Mouse (Mus musculus) embryo, embryonic 9.5 days (tissue): ENCODE measurements around the gene Nfatc2.
A peak's percentile ranks its signal among the peaks of the same experiment; 100 is the strongest.

Experiments
- DNase-seq: peaks from one replicate; pipeline ENCODE4 v3.0.0-alpha.2; 2017; ENCODE audit errors: extremely low spot score

Gene Nfatc2

GRCm38 (mm10) chr2:168491791-168492190, 109.7 kb downstream of the Nfatc2 start:
- DNase-seq, result no peak

- DNase-seq, result no peak
Observed at GRCm38 (mm10) chr2:168489953-168490352, 111.5 kb downstream of the Nfatc2 start.

- no peak for DNase-seq
Observed at GRCm38 (mm10) chr2:168488158-168488925, 113.1 kb downstream of the Nfatc2 start.

GRCm38 (mm10) chr2:168481121-168481520, 120.3 kb downstream of the Nfatc2 start:
- DNase-seq, result no peak

DNA sequence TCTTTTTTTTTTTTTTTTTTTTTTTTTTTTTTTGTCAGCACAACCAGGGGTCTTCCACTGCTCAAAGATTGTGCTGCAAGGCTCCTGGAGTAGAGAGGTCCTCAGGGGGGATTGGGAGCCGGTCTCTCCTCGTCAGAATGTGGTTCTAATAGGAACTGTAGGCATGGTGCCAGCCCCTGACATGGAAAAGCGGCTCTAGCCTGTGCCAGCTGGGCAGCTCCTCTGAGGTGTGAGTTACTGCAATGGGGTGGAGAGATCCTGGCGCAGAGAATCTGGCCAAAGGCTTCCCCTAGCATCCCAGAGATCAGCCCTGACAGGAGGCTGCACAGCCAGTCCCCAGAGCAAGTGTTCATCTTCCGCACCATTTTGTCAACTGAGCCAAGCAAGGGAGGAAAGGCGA, 120.8 kb downstream of the Nfatc2 start:
- DNase-seq, result no peak

DNA sequence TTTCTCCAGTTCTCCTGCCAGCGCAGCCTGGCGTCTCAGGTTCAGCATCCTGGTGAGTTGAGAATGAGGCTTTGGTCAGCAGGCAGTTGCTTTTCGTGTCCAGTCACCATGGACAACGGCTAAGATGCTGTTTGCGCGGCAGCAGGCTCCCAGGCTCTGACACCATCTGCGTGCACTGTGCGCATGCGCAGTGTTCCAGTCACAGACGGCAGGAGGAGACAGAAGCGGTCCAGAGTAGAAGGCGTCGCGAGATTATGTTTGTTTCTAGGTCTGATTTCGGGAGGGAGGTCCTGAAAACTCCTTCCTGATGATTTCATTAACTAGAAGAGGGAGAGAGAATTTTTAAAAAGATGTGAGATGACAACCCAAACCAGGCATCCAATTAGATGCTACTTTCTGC, 121.5 kb downstream of the Nfatc2 start:
- no peak for DNase-seq

- DNase-seq, result no peak
Observed at GRCm38 (mm10) chr2:168478431-168478830, 123.0 kb downstream of the Nfatc2 start.

DNA sequence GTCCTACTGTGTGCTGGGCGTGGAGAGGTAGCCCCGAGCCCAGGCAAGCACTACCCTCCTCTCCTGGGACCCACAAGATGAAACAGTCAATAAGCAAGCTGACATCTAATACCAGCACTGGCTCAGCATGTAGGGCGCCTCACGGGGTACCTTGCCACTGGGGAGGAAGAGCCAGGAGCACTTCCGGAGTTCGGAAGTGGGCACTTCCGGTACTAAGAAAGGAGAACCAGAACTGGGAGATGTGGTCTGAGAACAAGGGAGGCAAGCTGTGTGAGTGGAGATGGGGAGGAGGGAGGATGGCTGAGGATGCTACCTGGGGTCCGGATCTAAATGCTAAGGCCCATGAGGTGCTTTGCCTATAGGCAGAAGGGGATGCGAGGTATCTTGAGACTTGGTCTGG, 128.0 kb downstream of the Nfatc2 start:
- DNase-seq, result no peak

GRCm38 (mm10) chr2:168472899-168473298, 128.6 kb downstream of the Nfatc2 start:
- peak; percentile 67 for DNase-seq

DNA sequence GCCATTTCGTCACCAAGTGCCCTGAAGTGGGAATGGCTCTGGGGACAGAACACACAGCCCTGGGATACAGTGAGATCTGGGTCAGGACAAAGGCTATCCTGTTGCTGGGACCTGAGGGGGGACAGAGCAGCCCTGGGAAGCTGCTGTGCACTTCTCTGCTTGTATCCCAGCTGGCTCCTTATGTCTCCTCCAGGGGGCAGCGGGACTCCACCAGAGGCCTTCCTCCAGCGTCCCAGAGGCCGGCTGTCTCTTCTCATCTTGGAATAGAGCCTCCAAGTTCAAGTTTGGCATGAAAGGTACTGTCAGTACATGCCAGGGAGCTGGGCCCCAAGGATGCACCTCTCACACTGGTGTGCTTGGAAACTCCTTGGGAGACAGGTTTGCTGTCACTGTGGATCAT, 132.4 kb downstream of the Nfatc2 start:
- DNase-seq, result peak; percentile 63

- DNase-seq, result no peak
Observed at GRCm38 (mm10) chr2:168467166-168467565, 134.3 kb downstream of the Nfatc2 start.

GRCm38 (mm10) chr2:168466066-168466465, 135.4 kb downstream of the Nfatc2 start:
- DNase-seq, result no peak

GRCm38 (mm10) chr2:168465646-168466045, 135.8 kb downstream of the Nfatc2 start:
- DNase-seq, result no peak

- DNase-seq, result no peak
Observed at GRCm38 (mm10) chr2:168461865-168462264, 139.6 kb downstream of the Nfatc2 start.

- DNase-seq, result no peak
Observed at GRCm38 (mm10) chr2:168459627-168460026, 141.8 kb downstream of the Nfatc2 start.

DNA sequence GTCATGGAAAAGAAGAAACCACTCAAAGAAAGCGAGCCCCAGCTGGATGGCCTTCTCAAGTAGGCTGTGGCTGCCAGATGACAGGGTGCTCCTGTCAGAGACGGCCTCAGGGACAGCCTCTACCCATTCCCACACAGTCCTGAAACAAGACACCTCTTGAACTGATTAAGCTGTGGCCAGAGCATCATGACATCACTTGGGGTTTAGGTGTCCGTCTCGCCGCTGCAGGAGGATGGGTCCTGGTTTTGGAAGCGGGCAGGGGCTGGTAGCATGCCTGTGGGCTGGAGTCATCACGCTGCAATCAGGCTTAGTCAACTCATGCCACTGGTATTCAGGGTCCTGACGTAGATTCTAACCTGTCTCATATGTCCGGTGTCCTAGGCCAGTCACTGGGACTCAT, 142.9 kb downstream of the Nfatc2 start:
- DNase-seq, result no peak

DNA sequence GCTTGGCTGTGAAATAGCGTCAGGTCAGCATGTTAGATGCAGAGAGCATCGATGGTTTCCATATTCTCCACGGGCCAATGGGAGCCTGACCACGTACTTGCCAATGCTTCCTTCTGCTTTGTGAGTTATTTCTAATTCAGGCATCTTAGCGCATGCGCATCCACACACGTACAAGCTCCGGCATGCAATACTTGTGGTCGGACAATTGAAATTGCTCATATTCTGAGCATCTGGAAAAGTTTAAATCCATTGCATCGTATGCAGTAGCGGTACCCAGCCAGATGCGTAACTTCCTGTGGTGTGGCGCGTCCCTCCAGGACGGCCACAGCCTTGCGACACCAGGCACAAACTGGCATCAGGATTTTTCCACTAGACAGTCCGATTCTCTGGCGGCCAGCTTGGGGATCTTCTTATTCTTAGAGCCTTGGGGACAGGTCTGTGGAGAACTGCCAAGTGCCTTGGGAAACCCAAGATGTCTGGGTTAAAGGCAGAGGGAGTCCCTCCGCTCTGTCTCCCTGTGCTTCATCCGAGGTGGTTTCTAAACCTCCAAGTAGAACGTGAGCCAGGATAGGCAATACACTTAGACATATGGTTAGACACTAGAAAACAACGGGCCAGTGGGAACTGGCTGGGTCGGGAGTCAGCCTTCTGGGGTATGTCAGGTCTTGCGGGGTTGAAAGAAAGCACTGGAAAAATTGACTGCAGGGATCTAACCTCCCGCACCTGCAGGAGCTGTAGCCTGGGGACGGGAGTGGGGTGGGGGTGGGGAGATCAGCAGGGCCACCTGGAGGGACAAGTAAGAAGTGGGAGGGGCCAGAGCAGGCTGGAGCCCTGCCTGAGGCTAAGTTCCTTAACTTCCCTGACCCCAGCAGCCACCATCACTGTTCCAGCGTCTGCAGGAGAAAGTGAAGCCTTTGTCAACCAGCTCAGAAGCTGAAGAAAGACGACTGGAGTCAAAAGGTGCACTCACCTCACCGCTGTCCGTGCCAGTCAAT, 149.4 kb downstream of the Nfatc2 start:
- DNase-seq, result no peak

- DNase-seq, result peak; percentile 48
Observed at GRCm38 (mm10) chr2:168450977-168451376, 150.5 kb downstream of the Nfatc2 start.

- DNase-seq, result no peak
Observed at GRCm38 (mm10) chr2:168448054-168448453, 153.4 kb downstream of the Nfatc2 start.

DNA sequence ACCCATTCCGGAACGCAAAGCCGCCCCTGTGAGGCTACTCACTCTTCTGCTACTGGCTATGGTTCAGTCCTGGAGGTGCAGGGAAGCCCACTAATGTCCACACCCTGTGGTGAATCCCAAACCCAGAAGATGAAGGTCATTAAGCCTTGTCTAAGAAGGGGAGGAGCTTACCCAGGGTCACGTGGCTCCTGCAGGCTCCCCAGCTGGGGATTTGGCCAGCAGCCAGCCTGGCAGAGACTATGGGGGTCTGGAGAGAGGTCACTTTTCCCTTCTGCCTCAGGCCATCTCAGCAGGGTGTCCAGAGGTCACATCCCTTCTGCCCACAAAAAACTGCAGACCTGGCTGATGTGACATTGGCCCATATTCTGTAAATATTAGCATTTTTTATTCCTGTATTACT, 153.9 kb downstream of the Nfatc2 start:
- no peak for DNase-seq

DNA sequence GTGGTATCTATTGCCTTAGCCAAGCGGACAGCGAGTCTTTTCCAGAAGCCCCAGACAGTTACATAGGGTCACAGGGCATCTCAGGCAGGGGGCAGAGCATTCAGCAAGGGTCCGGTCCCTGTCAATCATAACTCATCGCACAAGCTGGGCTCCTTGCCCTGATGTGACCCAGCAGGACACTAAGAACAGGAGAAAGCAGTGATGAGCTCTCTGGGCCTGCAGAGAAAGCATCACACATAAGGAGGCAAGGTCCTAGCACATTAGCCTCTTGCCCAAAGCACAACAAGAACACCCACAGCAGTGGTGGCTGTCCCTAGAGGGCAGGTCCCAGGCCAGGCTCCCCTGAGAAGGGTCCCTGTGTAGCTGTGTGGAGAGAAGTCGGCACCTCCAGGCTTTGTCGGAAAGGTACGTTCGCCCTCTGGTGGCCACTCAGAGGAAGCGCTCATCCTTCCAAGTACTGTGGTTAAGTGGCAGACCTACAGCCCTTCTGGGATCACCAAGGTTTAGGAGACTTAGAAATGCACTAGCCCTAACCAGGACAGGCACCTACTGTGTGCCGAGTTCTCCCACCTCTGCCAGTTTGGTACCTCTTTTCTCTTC, 156.1 kb downstream of the Nfatc2 start:
- peak; percentile 70 for DNase-seq

GRCm38 (mm10) chr2:168444126-168444525, 157.3 kb downstream of the Nfatc2 start:
- no peak for DNase-seq
